Mouse (Mus musculus): ENCODE data around the gene Togaram2. TPM values are rescaled to one million over a fixed set of nuclear protein-coding genes. Genes with fewer than 3 reads are reported as not detected.
A peak's percentile ranks its signal among the peaks of the same experiment; 100 is the strongest.

Gene Togaram2
- polyA plus RNA-seq, 1 experiment = 1.1 TPM

DNA sequence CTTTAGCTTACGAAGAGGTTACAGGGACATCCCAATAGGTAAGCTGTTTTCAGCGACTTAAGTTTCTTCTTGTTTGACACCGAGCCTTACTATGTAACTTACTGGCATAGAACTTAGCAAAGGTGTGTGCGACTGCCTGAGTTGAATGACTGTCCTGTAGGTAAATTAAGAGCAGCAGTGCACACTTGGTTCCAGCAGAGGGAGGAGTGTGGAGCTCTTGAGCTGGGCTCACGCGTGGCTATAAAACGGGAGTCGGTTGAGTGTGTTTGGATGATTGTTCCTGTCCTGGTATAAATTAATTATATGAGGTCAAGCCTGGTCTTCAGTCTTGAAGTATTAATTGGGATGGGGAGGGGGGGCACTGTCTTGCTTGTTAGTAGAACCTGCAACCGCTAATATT is 23.1 kb upstream of the Togaram2 start:
- DNase-seq = no peak
- H3K27me3 ChIP-seq (ENCODE audit: control insufficient read depth, insufficient read depth, low read length) = no peaks in the 10 kb centered on the region
- no peak overlapping the region for H3K4me3 ChIP-seq (replicated peaks; ENCODE audit: insufficient read depth, low read depth, low read length)
- H3K27ac ChIP-seq (ENCODE audit: insufficient read depth, low read length) = no peak overlapping the region
- TF ChIP-seq POLR2A (IDR thresholded peaks at IDR 0.05; ENCODE audit: borderline replicate concordance, insufficient read depth, low read length) (no peak), CTCF (IDR thresholded peaks at IDR 0.05; ENCODE audit: borderline replicate concordance, insufficient read depth, low read depth, low read length) (no peak)
- 90% methylated on average over 9 of the region's 9 CpGs for WGBS
- no peaks in the 10 kb centered on the region for H3K4me1 ChIP-seq (ENCODE audit: control insufficient read depth, insufficient read depth, low read length)

DNA sequence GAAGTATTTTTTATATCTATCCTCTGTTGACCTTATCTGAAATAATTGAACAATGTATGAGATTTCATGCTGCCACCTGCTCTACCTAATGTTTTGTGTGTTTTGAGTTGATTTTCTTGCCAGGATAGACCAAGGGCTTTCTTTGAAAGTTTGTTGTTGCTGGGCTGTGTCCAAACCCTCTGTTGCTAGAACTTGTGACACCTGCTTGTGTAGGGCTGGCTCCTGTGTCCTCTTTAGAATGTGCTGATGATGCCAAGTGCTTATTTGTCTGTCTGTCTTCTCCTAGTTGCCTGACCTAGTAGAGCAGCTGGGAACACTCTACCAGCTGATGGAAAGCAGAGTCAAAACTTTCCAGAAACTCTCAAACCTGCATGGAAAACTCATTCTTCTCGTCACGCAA is 20.6 kb upstream of the Togaram2 start:
- Histone ChIP-seq H3K27me3 (ENCODE audit: control insufficient read depth, insufficient read depth, low read length) (no peaks in the 10 kb centered on the region), H3K4me3 (replicated peaks; ENCODE audit: insufficient read depth, low read depth, low read length) (no peak overlapping the region), H3K4me1 (ENCODE audit: control insufficient read depth, insufficient read depth, low read length) (no peaks in the 10 kb centered on the region; the same call in 1 of the 2 replicates), H3K27ac (ENCODE audit: insufficient read depth, low read length) (no peak overlapping the region)
- WGBS = 94% methylated on average over 2 of the region's 2 CpGs
- no peak for DNase-seq
- no peak for TF ChIP-seq POLR2A (IDR thresholded peaks at IDR 0.05; ENCODE audit: borderline replicate concordance, insufficient read depth, low read length)
- no peak for TF ChIP-seq CTCF (IDR thresholded peaks at IDR 0.05; ENCODE audit: borderline replicate concordance, insufficient read depth, low read depth, low read length)

DNA sequence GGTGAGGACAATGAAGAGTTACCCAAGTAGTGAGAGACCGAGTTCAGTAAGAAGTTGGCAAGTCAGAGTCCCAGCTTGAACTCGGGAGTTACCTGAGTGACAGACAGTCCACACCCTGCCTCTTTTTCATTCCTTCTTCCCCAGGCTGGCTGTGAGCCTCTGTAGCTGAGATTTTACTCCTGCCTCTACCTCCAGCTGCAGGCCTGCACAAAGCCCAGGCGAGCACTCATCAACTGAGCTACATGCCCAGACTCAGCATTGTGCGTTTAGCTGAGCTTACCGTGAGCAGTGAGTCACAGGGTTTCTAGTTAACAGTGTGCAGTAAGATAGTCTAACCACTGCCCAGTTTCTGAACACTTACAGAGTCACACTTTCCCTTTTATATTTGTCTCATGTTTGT is 20.1 kb upstream of the Togaram2 start:
- WGBS = 87% methylated on average over 5 of the region's 5 CpGs
- no peak for TF ChIP-seq CTCF (IDR thresholded peaks at IDR 0.05; ENCODE audit: borderline replicate concordance, insufficient read depth, low read depth, low read length)
- TF ChIP-seq POLR2A (IDR thresholded peaks at IDR 0.05; ENCODE audit: borderline replicate concordance, insufficient read depth, low read length) = no peak
- H3K4me1 ChIP-seq (ENCODE audit: control insufficient read depth, insufficient read depth, low read length) = no peaks in the 10 kb centered on the region; the same call in 1 of the 2 replicates
- no peak overlapping the region for H3K4me3 ChIP-seq (replicated peaks; ENCODE audit: insufficient read depth, low read depth, low read length)
- no peak for DNase-seq
- H3K27ac ChIP-seq (ENCODE audit: insufficient read depth, low read length) = no peak overlapping the region
- H3K27me3 ChIP-seq (ENCODE audit: control insufficient read depth, insufficient read depth, low read length) = no peaks in the 10 kb centered on the region

DNA sequence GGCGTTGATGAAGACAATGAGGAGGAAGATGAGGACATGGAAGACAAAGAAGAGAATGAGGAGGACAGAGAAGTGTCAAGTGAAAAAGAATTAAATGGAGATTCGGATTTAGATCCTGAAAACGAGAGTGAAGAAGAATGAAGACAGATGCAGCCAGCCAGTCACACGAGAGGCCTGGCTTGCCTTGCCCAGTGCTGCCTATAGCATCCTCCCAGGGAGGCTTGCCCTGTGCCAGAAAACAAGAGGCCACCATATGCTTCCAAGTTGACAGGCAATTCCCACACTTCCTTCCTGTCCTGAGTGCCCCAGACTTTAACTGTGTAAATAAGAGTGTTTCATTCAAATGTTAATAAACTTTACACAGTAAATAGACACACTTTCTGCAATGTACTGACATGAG is 15.5 kb upstream of the Togaram2 start:
- no peak for TF ChIP-seq POLR2A (IDR thresholded peaks at IDR 0.05; ENCODE audit: borderline replicate concordance, insufficient read depth, low read length)
- DNase-seq = peak; percentile 58 to 80
- 28% methylated on average over 4 of the region's 4 CpGs for WGBS
- Histone ChIP-seq H3K4me3 (replicated peaks; ENCODE audit: insufficient read depth, low read depth, low read length) (no peak overlapping the region), H3K27me3 (ENCODE audit: control insufficient read depth, insufficient read depth, low read length) (no peaks in the 10 kb centered on the region; the same call in 1 of the 2 replicates), H3K4me1 (ENCODE audit: control insufficient read depth, insufficient read depth, low read length) (no peaks in the 10 kb centered on the region; the same call in 1 of the 2 replicates), H3K27ac (ENCODE audit: insufficient read depth, low read length) (no peak overlapping the region)

DNA sequence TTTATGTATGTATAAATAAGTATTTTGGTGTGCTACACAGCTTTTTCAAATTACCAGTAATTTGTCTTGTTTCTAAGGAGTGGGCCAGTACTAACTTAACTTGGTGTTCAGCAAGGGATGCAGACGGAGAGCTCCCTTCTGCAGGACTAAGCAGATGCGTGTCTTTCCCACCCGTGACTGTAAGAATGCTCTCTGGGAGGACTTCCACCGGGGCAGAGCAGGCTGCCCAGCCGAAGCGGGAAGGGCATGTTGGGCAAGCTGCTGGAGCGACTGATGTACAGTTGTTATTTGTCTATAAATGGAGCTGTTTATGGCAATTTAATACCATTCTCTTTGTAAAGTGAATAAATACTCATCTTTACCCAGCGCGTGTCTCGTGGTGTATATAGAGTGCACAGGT is 14.4 kb upstream of the Togaram2 start:
- no peak overlapping the region for H3K4me3 ChIP-seq (replicated peaks; ENCODE audit: insufficient read depth, low read depth, low read length)
- 93% methylated on average over 10 of the region's 10 CpGs for WGBS
- no peaks in the 10 kb centered on the region; the same call in 1 of the 2 replicates for H3K27me3 ChIP-seq (ENCODE audit: control insufficient read depth, insufficient read depth, low read length)
- H3K4me1 ChIP-seq (ENCODE audit: control insufficient read depth, insufficient read depth, low read length) = no peaks in the 10 kb centered on the region; the same call in 1 of the 2 replicates
- H3K27ac ChIP-seq (ENCODE audit: insufficient read depth, low read length) = no peak overlapping the region
- DNase-seq = no peak
- TF ChIP-seq POLR2A (IDR thresholded peaks at IDR 0.05; ENCODE audit: borderline replicate concordance, insufficient read depth, low read length) = no peak
- no peak for TF ChIP-seq CTCF (IDR thresholded peaks at IDR 0.05; ENCODE audit: borderline replicate concordance, insufficient read depth, low read depth, low read length)

GRCm38 (mm10) chr17:71660390-71660789 is 12.7 kb upstream of the Togaram2 start:
- TF ChIP-seq POLR2A (IDR thresholded peaks at IDR 0.05; ENCODE audit: borderline replicate concordance, insufficient read depth, low read length) = no peak
- no peak for TF ChIP-seq CTCF (IDR thresholded peaks at IDR 0.05; ENCODE audit: borderline replicate concordance, insufficient read depth, low read depth, low read length)
- WGBS = 57% methylated on average over 1 of the region's 1 CpGs

GRCm38 (mm10) chr17:71662751-71663250 is 10.3 kb upstream of the Togaram2 start:
- TF ChIP-seq POLR2A (IDR thresholded peaks at IDR 0.05; ENCODE audit: borderline replicate concordance, insufficient read depth, low read length) (no peak), CTCF (IDR thresholded peaks at IDR 0.05; ENCODE audit: borderline replicate concordance, insufficient read depth, low read depth, low read length) (peak; percentile 89)
- H3K27ac ChIP-seq (ENCODE audit: insufficient read depth, low read length) = no peak overlapping the region
- peak; percentile 65 to 69 for DNase-seq
- peak overlapping the region; percentile 4 for H3K4me3 ChIP-seq (replicated peaks; ENCODE audit: insufficient read depth, low read depth, low read length)
- 9% methylated on average over 21 of the region's 21 CpGs for WGBS
- no peaks in the 10 kb centered on the region for H3K4me1 ChIP-seq (ENCODE audit: control insufficient read depth, insufficient read depth, low read length)
- no peaks in the 10 kb centered on the region; the same call in 1 of the 2 replicates for H3K27me3 ChIP-seq (ENCODE audit: control insufficient read depth, insufficient read depth, low read length)

More at GRCm38 (mm10) chr17:71660390-71660789, 12.7 kb upstream of the Togaram2 start:
- Histone ChIP-seq H3K27ac (ENCODE audit: insufficient read depth, low read length) (no peak overlapping the region), H3K4me1 (ENCODE audit: control insufficient read depth, insufficient read depth, low read length) (no peaks in the 10 kb centered on the region; the same call in 1 of the 2 replicates), H3K27me3 (ENCODE audit: control insufficient read depth, insufficient read depth, low read length) (no peaks in the 10 kb centered on the region; the same call in 1 of the 2 replicates), H3K4me3 (replicated peaks; ENCODE audit: insufficient read depth, low read depth, low read length) (no peak overlapping the region)
- no peak for DNase-seq

- H3K4me3 ChIP-seq (replicated peaks; ENCODE audit: insufficient read depth, low read depth, low read length) = no peak overlapping the region
- WGBS = 89% methylated on average over 6 of the region's 6 CpGs
- no peak for TF ChIP-seq POLR2A (IDR thresholded peaks at IDR 0.05; ENCODE audit: borderline replicate concordance, insufficient read depth, low read length)
- no peak for TF ChIP-seq CTCF (IDR thresholded peaks at IDR 0.05; ENCODE audit: borderline replicate concordance, insufficient read depth, low read depth, low read length)
- H3K27ac ChIP-seq (ENCODE audit: insufficient read depth, low read length) = no peak overlapping the region
- no peak for DNase-seq
- no peaks in the 10 kb centered on the region; the same call in 1 of the 2 replicates for H3K27me3 ChIP-seq (ENCODE audit: control insufficient read depth, insufficient read depth, low read length)
- no peaks in the 10 kb centered on the region for H3K4me1 ChIP-seq (ENCODE audit: control insufficient read depth, insufficient read depth, low read length)
Measured at GRCm38 (mm10) chr17:71663491-71663890, 9.6 kb upstream of the Togaram2 start.

Data from cerebellum, adult 2 months (tissue).